Mouse (Mus musculus): Measurements from ENCODE around the gene Smyd1. TPM values are rescaled to one million over a fixed set of nuclear protein-coding genes. Genes with fewer than 3 reads are reported as not detected.
"Not testable (repeated sequence)": the region's sequence is repeated elsewhere in the genome, so short reads cannot be mapped to it uniquely, and the experiment has no call there.

Gene Smyd1
- polyA plus RNA-seq, 2 experiments, result 19.1 to 26.3 TPM

DNA sequence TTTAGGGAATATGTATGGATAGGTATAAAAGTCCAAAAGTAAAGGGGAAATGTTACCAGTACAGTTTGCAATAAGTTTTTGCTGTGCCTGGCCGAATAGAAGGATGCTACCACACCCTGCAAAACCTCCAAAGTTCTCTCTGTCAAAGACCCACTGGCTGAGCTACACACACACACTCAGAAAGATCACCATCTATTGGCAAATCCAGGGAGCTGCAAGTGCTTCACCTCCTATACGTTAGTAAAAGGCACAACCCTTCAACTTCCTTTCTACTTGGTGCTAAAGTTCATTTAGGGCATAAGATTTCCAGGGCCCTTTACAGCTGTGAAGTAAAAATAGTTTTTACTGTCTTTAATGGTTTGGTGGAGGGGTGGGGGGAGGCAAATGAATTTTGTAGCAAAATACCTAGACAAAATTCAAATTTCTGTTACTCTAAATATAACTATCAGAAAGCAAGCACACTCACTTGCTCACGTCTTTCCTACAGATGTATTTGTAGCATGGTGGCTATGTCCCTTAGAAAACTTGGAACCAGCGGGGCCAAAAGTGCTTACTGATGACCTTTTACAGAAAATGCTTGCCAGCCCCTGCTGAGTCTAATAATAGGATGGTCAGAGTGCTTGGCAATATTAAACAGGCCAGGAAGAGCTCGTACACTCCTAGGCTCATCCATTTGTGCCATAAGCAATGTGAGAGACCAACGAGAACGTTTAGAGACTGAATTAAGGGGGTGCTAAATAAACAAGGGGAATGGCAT, 52.9 kb downstream of the Smyd1 start:
- Histone ChIP-seq H3K27ac (replicated peaks; ENCODE audit: low read depth, low read length) (no peak overlapping the region), H3K4me1 (ENCODE audit: control insufficient read depth, insufficient read depth, low read length) (peaks cover 5% of the 10 kb centered on the region; the same call in 1 of the 2 replicates), H3K36me3 (ENCODE audit: control insufficient read depth, insufficient read depth, low read length) (no peaks in the 10 kb centered on the region), H3K27me3 (ENCODE audit: control insufficient read depth, insufficient read depth, low read length) (no peaks in the 10 kb centered on the region), H3K4me3 (replicated peaks; ENCODE audit: low read length) (no peak overlapping the region), H3K4me2 (replicated peaks; ENCODE audit: low read depth, low read length, severe bottlenecking) (no peak overlapping the region), H3K9ac (ENCODE audit: low read depth, low read length, severe bottlenecking) (no peak overlapping the region), H3K9me3 (ENCODE audit: control insufficient read depth, low read length) (no peaks in the 10 kb centered on the region)
- ATAC-seq (ENCODE audit: low FRiP score, low read depth), result no peak
- TF ChIP-seq POLR2A (IDR thresholded peaks at IDR 0.05; ENCODE audit: borderline replicate concordance, extremely low read depth, insufficient read depth, insufficient read length), result no peak
- WGBS, result 59% methylated on average over 7 of the region's 7 CpGs
- no peak for DNase-seq (ENCODE audit: low spot score)

DNA sequence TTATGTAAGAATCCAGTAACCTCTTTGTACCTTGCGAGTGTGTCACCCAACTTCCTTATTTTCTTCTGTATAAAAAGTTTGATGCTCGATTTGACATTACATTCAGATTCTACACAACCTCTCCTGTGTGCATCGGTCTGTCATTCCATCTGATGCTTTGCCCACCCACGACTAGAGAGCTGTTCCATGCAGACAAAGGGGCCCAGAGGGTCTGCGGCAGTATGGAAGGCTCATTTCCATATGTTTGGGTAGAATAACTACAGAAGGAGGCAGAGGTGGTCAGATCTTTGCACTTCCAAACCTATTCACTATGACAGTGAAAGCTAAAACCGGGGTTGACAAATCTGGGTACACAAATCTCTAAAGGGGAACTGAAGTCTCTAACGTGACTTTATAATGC, 54.4 kb downstream of the Smyd1 start:
- H3K4me3 ChIP-seq (replicated peaks; ENCODE audit: low read length); H3K4me1 ChIP-seq (ENCODE audit: control insufficient read depth, insufficient read depth, low read length); H3K9ac ChIP-seq (ENCODE audit: low read depth, low read length, severe bottlenecking); ATAC-seq (ENCODE audit: low FRiP score, low read depth); H3K36me3 ChIP-seq (ENCODE audit: control insufficient read depth, insufficient read depth, low read length); H3K4me2 ChIP-seq (replicated peaks; ENCODE audit: low read depth, low read length, severe bottlenecking); H3K27ac ChIP-seq (replicated peaks; ENCODE audit: low read depth, low read length); H3K9me3 ChIP-seq (ENCODE audit: control insufficient read depth, low read length); H3K27me3 ChIP-seq (ENCODE audit: control insufficient read depth, insufficient read depth, low read length); DNase-seq (ENCODE audit: low spot score): not testable (repeated sequence)
- WGBS, result 81% methylated on average over 7 of the region's 7 CpGs

DNA sequence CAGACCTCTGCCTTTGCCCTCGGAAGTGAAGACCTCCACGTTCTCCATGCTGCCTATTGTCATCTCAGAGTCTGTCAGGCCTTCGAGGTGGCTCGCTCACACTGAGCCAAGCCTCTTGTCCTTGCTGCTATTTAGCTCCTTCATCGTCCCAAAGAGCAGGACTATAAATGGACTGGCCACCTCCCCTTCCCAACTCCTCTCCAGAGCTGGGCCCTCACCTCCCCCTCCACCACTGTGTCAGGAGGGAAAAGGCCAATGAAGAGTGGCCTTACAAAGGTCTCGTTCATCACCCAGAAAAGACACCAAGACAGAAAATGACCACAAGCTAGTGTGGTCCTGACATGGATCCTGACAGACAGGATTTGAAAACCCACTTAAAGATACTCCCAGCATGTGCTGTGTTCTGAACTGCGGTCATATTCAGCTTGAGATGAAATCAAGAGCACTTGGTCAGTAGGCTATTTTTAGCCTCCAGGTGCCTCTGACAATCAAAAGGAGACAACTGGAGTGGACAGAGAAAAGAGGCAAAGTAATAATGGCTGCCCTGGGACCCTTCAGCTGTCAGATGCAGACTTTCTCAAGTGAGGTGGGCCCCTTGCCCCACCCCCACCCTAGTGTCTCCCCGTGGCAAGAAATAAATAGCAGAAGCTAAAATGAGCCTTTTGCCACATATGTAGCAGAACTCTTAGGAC, 59.7 kb downstream of the Smyd1 start:
- H3K36me3 ChIP-seq (ENCODE audit: control insufficient read depth, insufficient read depth, low read length), result no peaks in the 10 kb centered on the region
- WGBS, result 70% methylated on average over 8 of the region's 8 CpGs
- H3K4me3 ChIP-seq (replicated peaks; ENCODE audit: low read length), result no peak overlapping the region
- DNase-seq (ENCODE audit: low spot score) (peak; percentile 39), ATAC-seq (ENCODE audit: low FRiP score, low read depth) (peak; percentile 74)
- H3K27me3 ChIP-seq (ENCODE audit: control insufficient read depth, insufficient read depth, low read length), result no peaks in the 10 kb centered on the region
- no peak overlapping the region for H3K4me2 ChIP-seq (replicated peaks; ENCODE audit: low read depth, low read length, severe bottlenecking)
- no peaks in the 10 kb centered on the region for H3K4me1 ChIP-seq (ENCODE audit: control insufficient read depth, insufficient read depth, low read length)
- no peak overlapping the region for H3K27ac ChIP-seq (replicated peaks; ENCODE audit: low read depth, low read length)
- H3K9me3 ChIP-seq (ENCODE audit: control insufficient read depth, low read length), result no peaks in the 10 kb centered on the region
- no peak for TF ChIP-seq POLR2A (IDR thresholded peaks at IDR 0.05; ENCODE audit: borderline replicate concordance, extremely low read depth, insufficient read depth, insufficient read length)
- no peak overlapping the region for H3K9ac ChIP-seq (ENCODE audit: low read depth, low read length, severe bottlenecking)

DNA sequence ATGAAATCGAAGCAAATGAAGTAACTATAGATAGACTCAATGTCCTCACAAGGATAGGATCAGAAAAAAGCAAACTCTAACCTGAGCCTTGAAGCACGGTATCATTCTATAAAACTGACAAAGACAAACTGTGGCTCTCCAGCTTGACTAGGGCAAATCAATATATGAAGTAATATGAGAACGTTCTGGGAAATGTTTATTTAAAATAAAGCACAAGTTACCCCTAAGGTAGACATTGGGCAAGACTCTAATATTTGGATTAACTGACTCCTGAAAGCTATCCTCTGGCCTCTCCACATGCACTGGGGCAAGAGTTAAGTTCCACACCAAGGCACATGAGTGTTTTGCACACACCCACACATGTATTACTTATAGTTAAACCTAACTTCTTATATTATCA, 61.0 kb downstream of the Smyd1 start:
- no peak for TF ChIP-seq POLR2A (IDR thresholded peaks at IDR 0.05; ENCODE audit: borderline replicate concordance, extremely low read depth, insufficient read depth, insufficient read length)
- Histone ChIP-seq H3K4me2 (replicated peaks; ENCODE audit: low read depth, low read length, severe bottlenecking) (no peak overlapping the region), H3K4me3 (replicated peaks; ENCODE audit: low read length) (no peak overlapping the region), H3K36me3 (ENCODE audit: control insufficient read depth, insufficient read depth, low read length) (no peaks in the 10 kb centered on the region), H3K9me3 (ENCODE audit: control insufficient read depth, low read length) (no peaks in the 10 kb centered on the region), H3K9ac (ENCODE audit: low read depth, low read length, severe bottlenecking) (no peak overlapping the region), H3K27ac (replicated peaks; ENCODE audit: low read depth, low read length) (no peak overlapping the region), H3K4me1 (ENCODE audit: control insufficient read depth, insufficient read depth, low read length) (no peaks in the 10 kb centered on the region), H3K27me3 (ENCODE audit: control insufficient read depth, insufficient read depth, low read length) (no peaks in the 10 kb centered on the region)
- ATAC-seq (ENCODE audit: low FRiP score, low read depth) (no peak), DNase-seq (ENCODE audit: low spot score) (no peak)
- WGBS, result 86% methylated on average over 3 of the region's 3 CpGs

DNA sequence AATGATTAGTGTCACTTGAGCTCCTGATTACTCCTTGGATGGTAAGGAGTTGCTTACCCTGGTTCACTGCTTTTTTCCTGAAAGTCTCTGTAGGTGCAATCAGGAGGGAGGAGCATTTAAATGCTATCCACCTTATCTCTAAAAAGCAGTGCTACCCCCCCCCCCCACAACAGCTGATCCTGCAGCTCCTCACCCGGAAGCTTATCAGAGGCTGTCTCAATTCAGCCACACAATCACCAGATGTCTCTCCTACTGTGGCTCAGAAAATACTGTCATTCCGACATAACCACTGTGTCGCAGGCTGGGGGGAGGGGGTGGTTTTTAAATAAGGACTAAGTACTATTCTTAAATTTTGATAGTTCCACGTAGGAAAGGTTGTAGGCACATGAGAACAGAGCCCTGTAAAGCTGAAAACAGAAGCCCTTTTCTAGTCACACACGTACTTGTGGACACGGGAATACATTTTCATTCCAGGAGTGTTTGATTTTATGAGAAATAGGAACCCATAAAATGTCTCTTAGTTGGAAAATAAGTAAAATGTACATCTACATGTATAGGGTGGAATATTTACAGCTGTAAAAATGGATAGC, 61.9 kb downstream of the Smyd1 start:
- H3K4me3 ChIP-seq (replicated peaks; ENCODE audit: low read length), result 0 out of 2 replicates have a peak overlapping the region, but pooled peaks have one; percentile 4
- no peak overlapping the region for H3K4me2 ChIP-seq (replicated peaks; ENCODE audit: low read depth, low read length, severe bottlenecking)
- no peak for DNase-seq (ENCODE audit: low spot score)
- TF ChIP-seq POLR2A (IDR thresholded peaks at IDR 0.05; ENCODE audit: borderline replicate concordance, extremely low read depth, insufficient read depth, insufficient read length), result no peak
- no peaks in the 10 kb centered on the region for H3K9me3 ChIP-seq (ENCODE audit: control insufficient read depth, low read length)
- H3K27me3 ChIP-seq (ENCODE audit: control insufficient read depth, insufficient read depth, low read length), result no peaks in the 10 kb centered on the region
- no peaks in the 10 kb centered on the region for H3K36me3 ChIP-seq (ENCODE audit: control insufficient read depth, insufficient read depth, low read length)
- no peak overlapping the region for H3K27ac ChIP-seq (replicated peaks; ENCODE audit: low read depth, low read length)
- WGBS, result 31% methylated on average over 6 of the region's 6 CpGs
- ATAC-seq (ENCODE audit: low FRiP score, low read depth), result no peak
- no peaks in the 10 kb centered on the region for H3K4me1 ChIP-seq (ENCODE audit: control insufficient read depth, insufficient read depth, low read length)
- no peak overlapping the region for H3K9ac ChIP-seq (ENCODE audit: low read depth, low read length, severe bottlenecking)

Data from limb, embryonic 14.5 days (tissue).